Mouse (Mus musculus) erythroblast, embryonic 14.5 days (primary cell): ENCODE measurements around the gene Cntn1.

Source experiments
- GATA1 ChIP-seq: IDR thresholded peaks from 2 replicates; pipeline ENCODE4 v1.6.1; 2012; ENCODE audit warnings: low read length, inconsistent platforms, mixed read lengths
- TAL1 ChIP-seq: IDR thresholded peaks from 3 replicates; pipeline ENCODE4 v1.6.1; 2012; ENCODE audit warnings: low read length, inconsistent platforms, mixed read lengths

DNA sequence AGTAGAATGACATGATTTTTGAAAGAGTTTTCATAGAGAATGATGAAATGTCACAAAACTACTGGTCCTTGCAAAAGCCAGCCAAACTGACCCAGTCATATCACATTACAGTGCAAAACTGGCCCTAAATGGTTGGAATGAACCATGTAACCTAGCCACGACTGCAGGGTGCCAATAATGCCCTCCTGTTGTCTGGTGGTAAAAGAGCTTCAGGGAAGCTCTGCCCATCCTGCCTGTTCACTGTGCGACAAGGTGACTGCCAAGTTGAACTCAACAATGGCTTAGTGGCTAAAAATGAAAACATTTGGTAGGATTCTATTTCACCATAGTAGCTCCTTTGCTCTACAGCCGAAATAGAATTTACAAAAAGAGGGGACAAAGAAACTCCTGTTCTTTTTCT is 41.1 kb downstream of the Cntn1 start:
- TF ChIP-seq GATA1 (no peak), TAL1 (no peak)
